Mouse (Mus musculus): ENCODE measurements around the gene Arhgap6.

Arhgap6 gene

GRCm38 (mm10) chrX:168794974-168795858 is at the start of gene Arhgap6:
TSS of gene Arhgap6 (plus strand) at chrX:168795099.
- DNase-seq (ENCODE audit: low read depth, low spot score): no peak

DNA sequence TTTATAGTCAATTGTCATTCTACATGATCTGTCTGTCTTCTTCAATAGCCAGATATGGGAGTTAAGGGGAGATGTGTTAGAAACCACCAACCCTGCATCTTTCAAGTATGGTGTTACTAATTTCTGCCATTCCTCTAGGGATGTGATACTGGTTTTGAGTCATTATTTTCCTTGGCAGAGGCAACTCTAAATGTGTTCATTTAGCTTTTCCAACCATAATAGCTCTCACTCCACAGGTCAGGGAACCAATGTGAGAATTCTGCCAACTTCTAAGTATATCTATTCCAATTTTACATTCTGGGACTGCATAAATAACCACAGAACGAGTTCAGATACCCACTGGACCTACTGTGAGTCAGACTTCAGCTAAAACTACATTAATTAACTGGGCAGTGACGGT is 47.9 kb upstream of the Arhgap6 start:
- DNase-seq (ENCODE audit: low read depth, low spot score): no peak

- DNase-seq (ENCODE audit: low read depth, low spot score): no peak
Measured at GRCm38 (mm10) chrX:168795859-168796848, 1.3 kb downstream of the Arhgap6 start.

GRCm38 (mm10) chrX:168804677-168805076 is 9.8 kb downstream of the Arhgap6 start:
- no peak for DNase-seq (ENCODE audit: low read depth, low spot score)

GRCm38 (mm10) chrX:168810513-168811265 is 15.8 kb downstream of the Arhgap6 start:
- DNase-seq (ENCODE audit: low read depth, low spot score): peak; percentile 8

DNA sequence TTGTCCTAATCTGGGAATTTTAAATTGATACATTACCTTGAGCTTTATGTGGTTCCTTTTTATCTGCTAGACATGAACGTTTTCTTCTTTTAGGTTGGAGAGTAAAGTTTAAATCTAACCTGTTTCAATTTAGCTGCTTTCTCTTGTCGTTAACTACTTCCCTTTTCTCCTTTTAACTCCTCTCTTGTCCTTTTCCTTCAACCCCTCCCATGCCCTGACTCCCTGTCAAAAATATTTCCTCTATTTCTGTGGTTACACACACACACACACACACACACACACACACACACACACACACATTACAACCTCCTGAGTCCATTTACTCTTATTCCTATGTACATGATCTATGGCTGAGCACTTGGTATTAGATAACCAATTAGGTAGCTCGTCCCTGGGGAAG is 24.0 kb downstream of the Arhgap6 start:
- DNase-seq (ENCODE audit: low read depth, low spot score): no peak

DNA sequence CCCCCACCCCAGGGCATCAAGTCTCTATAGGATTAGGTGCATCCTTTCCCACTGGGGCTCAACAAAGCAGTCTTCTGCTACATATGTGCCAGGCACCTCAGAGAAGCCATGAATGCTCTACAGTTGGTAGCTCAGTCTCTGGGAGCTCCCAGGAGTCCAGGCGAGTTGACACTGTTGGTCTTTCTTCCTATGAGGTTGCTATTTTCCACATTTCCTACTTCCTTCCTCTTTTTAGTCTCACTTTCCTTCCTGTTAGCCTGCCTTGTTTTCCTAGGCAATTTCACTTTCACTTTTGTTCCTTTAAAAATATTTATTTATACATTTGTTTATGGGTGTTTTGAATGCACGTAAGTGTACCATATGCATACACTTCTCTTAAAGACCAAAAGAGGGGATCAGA is 29.3 kb downstream of the Arhgap6 start:
- DNase-seq (ENCODE audit: low read depth, low spot score): no peak

DNA sequence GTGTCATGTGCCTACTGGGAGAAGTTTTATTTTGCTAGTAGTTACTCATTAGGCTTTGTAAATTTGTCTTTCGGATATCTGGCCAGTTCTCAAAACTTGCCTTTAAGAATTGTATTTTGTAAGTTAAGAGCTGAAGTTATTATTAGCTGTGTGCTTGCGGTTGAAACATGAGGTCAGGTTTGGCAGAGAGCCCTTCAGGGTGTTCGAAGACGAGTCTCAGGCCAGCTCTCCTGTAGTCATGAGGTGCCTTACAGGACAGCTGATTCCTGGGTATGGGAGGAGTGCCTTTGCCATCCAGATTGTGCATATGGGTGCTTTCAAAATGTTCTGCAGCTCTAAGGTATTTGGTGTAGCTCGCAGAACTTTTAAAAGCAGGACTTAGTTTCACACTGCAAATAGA is 37.4 kb downstream of the Arhgap6 start:
- DNase-seq (ENCODE audit: low read depth, low spot score): no peak

GRCm38 (mm10) chrX:168848062-168848461 is 53.2 kb downstream of the Arhgap6 start:
- DNase-seq (ENCODE audit: low read depth, low spot score): no peak

DNA sequence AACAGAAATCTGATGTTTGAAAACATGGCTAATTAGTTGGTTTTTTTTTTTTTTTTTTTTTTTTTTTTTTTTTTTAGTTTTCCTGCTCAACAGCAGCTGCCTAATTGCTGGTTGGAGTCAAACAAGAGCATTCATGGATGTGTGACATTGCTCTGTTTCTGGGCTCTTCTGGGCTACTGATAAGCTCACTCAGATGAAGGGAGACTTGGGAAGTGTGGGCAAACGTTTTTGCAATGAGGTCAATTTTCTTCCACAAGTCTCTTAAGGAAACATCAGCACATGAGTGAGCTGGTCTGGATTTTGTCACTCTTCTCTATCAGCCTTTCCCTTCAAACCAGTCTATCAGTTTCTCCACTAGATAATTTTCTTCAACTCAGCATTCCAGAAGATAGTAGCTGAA is 79.8 kb downstream of the Arhgap6 start:
- DNase-seq (ENCODE audit: low read depth, low spot score): no peak

DNA sequence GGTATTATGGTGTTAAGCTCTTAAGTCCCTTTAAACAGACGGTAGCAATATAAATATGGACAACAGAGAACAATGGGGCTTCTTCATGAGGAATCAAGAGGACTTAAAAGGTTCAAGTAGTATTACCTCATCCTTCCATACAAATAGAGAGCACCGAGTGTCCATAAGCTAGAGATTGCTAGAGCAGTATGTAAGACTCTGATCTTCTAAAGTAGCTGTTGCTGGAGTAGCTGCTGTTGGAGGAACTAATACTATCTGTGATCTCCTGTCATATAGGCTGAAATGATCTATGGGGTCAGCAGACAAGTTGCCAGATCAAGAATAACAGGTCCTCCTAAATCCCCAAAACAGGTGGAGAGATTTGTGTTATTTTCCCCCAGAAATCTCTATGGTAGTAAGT is 108.7 kb downstream of the Arhgap6 start:
- no peak for DNase-seq (ENCODE audit: low read depth, low spot score)

DNA sequence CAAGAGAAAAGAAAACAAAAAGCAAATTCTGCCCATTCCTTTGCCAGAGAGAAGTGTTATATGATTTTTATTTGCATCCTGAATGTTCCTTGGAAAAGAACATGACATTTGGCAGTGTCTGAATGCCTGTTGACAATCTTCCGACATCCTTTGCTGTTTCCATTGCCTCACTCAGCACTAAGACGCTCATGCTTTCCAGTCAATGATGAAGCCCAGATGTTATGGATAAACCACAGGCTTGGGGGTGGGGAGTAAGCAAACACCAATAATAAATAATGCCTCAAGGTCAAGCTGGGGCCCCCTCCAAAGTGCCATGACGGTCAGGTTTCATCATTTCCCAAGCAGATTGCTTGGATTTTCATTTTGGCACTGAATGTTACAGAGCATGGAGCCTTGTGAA is 109.2 kb downstream of the Arhgap6 start:
- DNase-seq (ENCODE audit: low read depth, low spot score): no peak

- DNase-seq (ENCODE audit: low read depth, low spot score): no peak
Measured at GRCm38 (mm10) chrX:168907586-168907985, 112.7 kb downstream of the Arhgap6 start.

- DNase-seq (ENCODE audit: low read depth, low spot score): no peak
Measured at GRCm38 (mm10) chrX:168913519-168913918, 118.6 kb downstream of the Arhgap6 start.

GRCm38 (mm10) chrX:168920942-168921341 is 126.0 kb downstream of the Arhgap6 start:
- no peak for DNase-seq (ENCODE audit: low read depth, low spot score)

- no peak for DNase-seq (ENCODE audit: low read depth, low spot score)
Measured at GRCm38 (mm10) chrX:168932420-168932819, 137.5 kb downstream of the Arhgap6 start.

DNA sequence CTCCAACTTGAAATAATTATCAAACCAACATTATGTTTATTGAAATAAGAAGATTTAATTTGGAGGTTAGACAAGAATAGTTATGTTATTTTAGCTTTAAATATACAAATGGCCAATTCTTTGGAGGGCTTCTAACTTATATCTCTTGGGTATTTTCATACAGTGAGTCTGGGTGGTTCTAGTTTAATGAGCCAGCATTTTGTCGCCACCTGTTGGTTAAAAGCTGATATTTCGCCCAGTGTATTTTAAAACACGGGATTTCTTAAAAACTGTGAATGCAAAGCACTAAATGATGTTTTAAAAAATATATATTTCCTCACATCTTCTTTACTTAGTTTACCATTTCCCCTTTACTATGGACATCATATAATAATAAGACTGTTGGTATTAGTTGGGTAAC is 140.5 kb downstream of the Arhgap6 start:
- DNase-seq (ENCODE audit: low read depth, low spot score): peak; percentile 3

GRCm38 (mm10) chrX:168937941-168938340 is 143.0 kb downstream of the Arhgap6 start:
- DNase-seq (ENCODE audit: low read depth, low spot score): peak; percentile 7

- DNase-seq (ENCODE audit: low read depth, low spot score): no peak
Measured at GRCm38 (mm10) chrX:168941684-168942083, 146.8 kb downstream of the Arhgap6 start.

DNA sequence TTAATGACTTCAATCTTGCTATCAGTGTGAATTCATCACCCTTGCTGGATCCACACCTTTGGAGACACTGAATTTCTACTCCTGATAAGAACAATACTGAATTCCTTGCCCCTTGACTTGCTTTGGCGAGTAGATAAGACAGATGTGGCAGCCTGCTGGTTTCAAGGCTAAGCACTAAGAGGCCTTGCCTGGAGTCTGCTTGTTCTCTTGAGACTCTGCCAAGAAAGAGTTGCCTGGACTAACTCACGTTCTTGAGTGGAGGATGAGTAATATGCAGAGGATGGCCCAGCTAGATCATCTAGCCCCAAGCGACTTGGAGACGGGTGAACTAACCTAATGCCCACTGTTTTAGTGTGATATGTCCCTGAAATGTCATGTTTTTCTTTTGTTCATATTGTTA is 148.3 kb downstream of the Arhgap6 start:
- no peak for DNase-seq (ENCODE audit: low read depth, low spot score)

- DNase-seq (ENCODE audit: low read depth, low spot score): no peak
Measured at GRCm38 (mm10) chrX:168975444-168975843, 180.5 kb downstream of the Arhgap6 start.

- DNase-seq (ENCODE audit: low read depth, low spot score): no peak
Measured at GRCm38 (mm10) chrX:168977776-168978175, 182.9 kb downstream of the Arhgap6 start.
